Mouse (Mus musculus) heart, adult 2 months (tissue): ENCODE data around the gene Pbxip1.

ENCODE experiments used
- CTCF ChIP-seq: fragments of 200-600 bp; IDR thresholded peaks from 2 replicates; pipeline ENCODE4 v1.8.1; 2022; ENCODE audit warnings: antibody characterized with exemption, mild to moderate bottlenecking, moderate library complexity
- EP300 ChIP-seq: fragments of 200-500 bp; IDR thresholded peaks from 2 replicates; pipeline ENCODE4 v1.6.1; 2011; ENCODE audit warnings: low read depth, low read length, control low read depth; ENCODE audit not compliant: insufficient read depth
- POLR2A ChIP-seq: fragments of 200-500 bp; IDR thresholded peaks from 2 replicates; pipeline ENCODE4 v1.6.1; 2011; ENCODE audit warnings: mild to moderate bottlenecking, low read depth, low read length, control low read depth; ENCODE audit not compliant: insufficient read depth

DNA sequence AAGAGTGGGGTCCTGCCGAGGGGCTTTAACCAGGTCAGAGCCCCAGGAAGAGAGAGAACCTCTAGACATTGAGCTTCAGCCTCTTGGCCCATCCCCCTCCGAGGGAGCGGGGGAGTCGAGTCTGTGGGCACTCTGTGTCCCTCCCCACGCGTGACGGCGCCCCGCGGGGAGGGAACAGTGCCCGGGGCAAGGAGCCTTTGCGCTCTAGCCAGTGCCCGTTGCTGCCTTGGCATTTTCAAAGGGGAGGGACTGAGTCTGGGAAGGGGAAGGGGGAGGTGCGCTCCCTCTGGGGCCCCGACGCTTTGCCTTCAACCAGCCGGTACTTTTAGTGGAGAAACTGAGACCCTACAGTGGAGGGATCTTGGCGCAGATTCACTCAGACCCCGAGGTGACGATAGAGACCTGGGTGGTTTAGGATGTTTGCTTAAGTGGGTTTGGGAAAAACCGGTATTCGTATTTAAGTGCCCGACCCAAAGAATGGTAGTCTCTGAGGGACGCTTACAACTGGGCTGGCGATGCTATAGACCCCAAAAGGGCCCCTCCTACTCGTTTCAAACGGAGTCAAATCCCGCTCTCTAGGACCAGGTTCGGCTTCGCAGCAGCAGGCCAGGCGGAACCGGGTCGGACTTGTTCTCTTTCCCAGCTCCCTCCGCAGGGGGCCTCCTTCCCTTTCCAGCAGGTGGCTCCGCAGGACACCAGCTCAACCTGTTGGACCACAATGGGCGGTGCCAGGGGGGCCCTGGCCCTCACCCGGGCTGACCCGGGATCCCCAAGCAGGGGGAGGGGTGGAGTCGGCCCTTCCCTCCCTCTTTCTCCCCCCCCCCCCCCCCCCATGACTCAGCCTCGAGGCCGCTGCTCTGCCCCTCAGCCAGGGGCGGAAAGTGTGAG is 42.3 kb upstream of the Pbxip1 start, which contains the start of gene Zbtb7b:
- no peak; the same call in none of the 2 replicates for TF ChIP-seq POLR2A
- TF ChIP-seq CTCF: peak; percentile 58
- TF ChIP-seq EP300: no peak; the same call in 1 of the 2 replicates
